Mouse (Mus musculus) midbrain, embryonic 11.5 days (tissue): ENCODE data around the gene Rtn1. TPM values are rescaled to one million over a fixed set of nuclear protein-coding genes. Genes with fewer than 3 reads are reported as not detected.

ENCODE experiments used
- ATAC-seq: fragments of 200-750 bp; cut with Nextera tagmentation; 2 replicates; pipeline ENCODE4 v1.8.0; 2017; ENCODE audit warnings: moderate TSS enrichment, moderate library complexity; ENCODE audit not compliant: low FRiP score
- DNase-seq: peaks from one replicate; pipeline ENCODE4 v3.0.0; 2015; ENCODE audit warnings: low spot score; ENCODE audit errors: missing footprints
- H3K27ac ChIP-seq: fragments of 300-500 bp; sonication (generic); 2 replicates; pipeline ENCODE4 v1.5.1; 2014; ENCODE audit warnings: low read depth, low read length
- H3K27me3 ChIP-seq: fragments of 300-500 bp; sonication (generic); 2 replicates; pipeline ENCODE4 v1.6.1; 2014; ENCODE audit warnings: mild to moderate bottlenecking, low read length, moderate library complexity, mixed read lengths; ENCODE audit not compliant: control insufficient read depth, insufficient read depth
- H3K36me3 ChIP-seq: fragments of 300-500 bp; sonication (generic); 2 replicates; pipeline ENCODE4 v1.6.1; 2014; ENCODE audit warnings: mild to moderate bottlenecking, low read length, moderate library complexity, mixed read lengths; ENCODE audit not compliant: control insufficient read depth, insufficient read depth
- H3K4me1 ChIP-seq: fragments of 300-500 bp; sonication (generic); 2 replicates; pipeline ENCODE4 v1.6.1; 2014; ENCODE audit warnings: low read length; ENCODE audit not compliant: control insufficient read depth, insufficient read depth
- H3K4me2 ChIP-seq: fragments of 300-500 bp; sonication (generic); 2 replicates; pipeline ENCODE4 v1.6.1; 2014; ENCODE audit warnings: mild to moderate bottlenecking, moderate library complexity
- H3K4me3 ChIP-seq: fragments of 300-500 bp; sonication (generic); 2 replicates; pipeline ENCODE4 v1.5.1; 2014; ENCODE audit warnings: low read depth, low read length
- H3K9ac ChIP-seq: fragments of 300-500 bp; sonication (generic); 2 replicates; pipeline ENCODE4 v1.6.1; 2014; ENCODE audit warnings: low read length
- H3K9me3 ChIP-seq: fragments of 300-500 bp; sonication (generic); 2 replicates; pipeline ENCODE4 v1.6.1; 2016; ENCODE audit warnings: low read length; ENCODE audit not compliant: control insufficient read depth
- WGBS: fragments of 180-500 bp; shearing (Covaris S2); extraction: QIAGEN DNeasy Blood & Tissue Kit; methylation state at CpG from one replicate; pipeline ENCODE4 v1.1.7; 2014; 5-methylcytosine and 5-hydroxymethylcytosine counted together
- polyA plus RNA-seq: library from polyadenylated mRNA; unstranded; fragments of >200 nt; fragmentation: Nextera tagmentation; extraction: Ambion mirVana; gene quantifications from 2 replicates; pipeline ENCODE4 v1.2.1, GENCODE M21; 2014

The Rtn1 gene
- polyA plus RNA-seq, 1 experiment from 2014 or later = 335 TPM

DNA sequence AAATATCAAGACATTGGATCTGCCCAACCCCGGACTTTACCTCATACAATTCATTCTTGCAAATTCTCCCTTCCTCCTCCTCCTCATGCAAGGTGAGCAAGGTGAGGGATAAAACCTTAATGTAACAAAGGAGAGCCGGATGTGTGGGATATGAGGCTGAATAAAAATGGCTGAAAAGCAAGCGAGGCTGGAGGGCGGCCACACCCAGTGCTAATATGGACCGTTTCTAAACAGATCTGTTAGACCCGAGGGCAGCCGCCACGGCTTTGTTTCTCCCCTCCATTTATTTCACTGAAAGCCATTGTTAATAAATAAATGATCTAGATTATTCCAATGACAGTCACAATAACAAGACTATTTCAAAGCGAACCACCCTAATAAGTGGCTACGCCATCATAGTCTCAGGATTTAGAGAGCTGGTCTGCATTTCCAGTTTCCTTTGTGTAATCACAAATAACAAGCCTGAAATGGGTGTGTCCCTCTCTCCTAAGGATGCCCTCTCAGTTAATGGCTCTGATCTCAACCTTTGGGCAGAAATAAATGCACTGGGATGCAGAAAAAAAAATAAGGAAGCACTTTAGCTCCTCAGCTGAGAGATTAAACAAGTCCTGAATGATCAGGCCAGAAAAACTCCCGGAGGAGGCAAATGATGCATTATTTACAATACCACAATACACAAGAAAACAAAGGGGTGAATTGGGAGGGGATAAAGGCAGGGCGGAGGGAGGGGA, 173.1 kb downstream of the Rtn1 start:
- ATAC-seq = no peak
- 38% methylated on average over 12 of the region's 12 CpGs for WGBS

DNA sequence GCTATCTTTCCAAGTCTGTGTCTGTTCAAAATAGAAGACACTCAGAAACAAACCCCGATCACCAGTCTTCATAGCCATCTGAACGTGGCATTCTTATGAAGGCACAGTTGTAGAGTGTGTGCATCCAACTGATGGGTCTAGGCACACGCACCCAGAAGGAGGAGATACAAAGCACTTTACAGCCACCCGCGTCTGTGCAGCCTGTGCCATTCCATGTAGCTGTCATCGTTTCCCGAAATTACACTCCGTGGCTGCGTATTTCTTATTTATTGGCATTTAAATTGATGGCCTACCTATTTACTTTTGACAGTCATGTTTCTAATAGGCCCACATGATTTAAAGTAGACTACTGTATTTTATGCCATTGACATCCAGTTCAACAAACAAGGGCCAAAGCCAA, 173.9 kb downstream of the Rtn1 start:
- H3K27me3 ChIP-seq = no peaks in the 10 kb centered on the region; the same call in 1 of the 2 replicates
- ATAC-seq (no peak), DNase-seq (peak; percentile 78)
- WGBS = 90% methylated on average over 9 of the region's 9 CpGs
- H3K4me2 ChIP-seq = peak overlapping the region; percentile 71
- no peaks in the 10 kb centered on the region for H3K9me3 ChIP-seq
- H3K4me1 ChIP-seq = peaks cover 2% of the 10 kb centered on the region; the same call in 1 of the 2 replicates
- no peak overlapping the region for H3K27ac ChIP-seq
- peak overlapping the region; percentile 61 for H3K4me3 ChIP-seq
- peak overlapping the region; percentile 38; the same call in 1 of the 2 replicates for H3K9ac ChIP-seq
- no peaks in the 10 kb centered on the region for H3K36me3 ChIP-seq

More for the DNA sequence above, 173.1 kb downstream of the Rtn1 start:
- peak overlapping the region; percentile 61 for H3K4me3 ChIP-seq
- H3K4me1 ChIP-seq = peaks cover 2% of the 10 kb centered on the region; the same call in 1 of the 2 replicates
- H3K9me3 ChIP-seq = no peaks in the 10 kb centered on the region
- no peaks in the 10 kb centered on the region; the same call in 1 of the 2 replicates for H3K27me3 ChIP-seq
- H3K4me2 ChIP-seq = peak overlapping the region; percentile 71
- H3K9ac ChIP-seq = peak overlapping the region; percentile 87
- no peaks in the 10 kb centered on the region for H3K36me3 ChIP-seq
- peak overlapping the region; percentile 72 for H3K27ac ChIP-seq
- peak; percentile 93 for DNase-seq

DNA sequence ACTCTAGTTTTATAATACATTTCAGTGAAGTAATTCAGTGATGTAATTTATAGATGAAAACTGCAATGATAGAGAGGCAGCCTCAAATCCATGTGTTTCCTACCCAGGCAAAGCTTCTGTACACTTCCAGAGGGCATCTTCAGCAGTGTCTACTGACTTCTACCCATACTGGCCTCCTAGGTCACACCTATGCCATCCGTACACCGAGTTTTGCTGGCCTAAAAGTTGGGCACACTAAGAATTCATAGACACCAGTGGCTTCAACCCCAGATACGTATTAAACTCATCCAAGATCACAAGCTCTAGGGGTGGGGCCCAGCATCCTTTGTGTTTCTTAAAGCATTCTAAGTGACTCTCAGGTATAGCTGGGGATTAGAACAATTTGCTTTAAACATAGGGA, 174.7 kb downstream of the Rtn1 start:
- no peak overlapping the region for H3K9ac ChIP-seq
- H3K4me1 ChIP-seq = 0 out of 2 replicates have a peak, but pooled peaks cover 2% of the 10 kb centered on the region
- DNase-seq (no peak), ATAC-seq (no peak)
- H3K27me3 ChIP-seq = no peaks in the 10 kb centered on the region; the same call in 1 of the 2 replicates
- peak overlapping the region; percentile 61 for H3K4me3 ChIP-seq
- WGBS = 92% methylated on average over 3 of the region's 3 CpGs
- no peaks in the 10 kb centered on the region for H3K9me3 ChIP-seq
- no peaks in the 10 kb centered on the region for H3K36me3 ChIP-seq
- H3K27ac ChIP-seq = no peak overlapping the region
- peak overlapping the region; percentile 71 for H3K4me2 ChIP-seq

DNA sequence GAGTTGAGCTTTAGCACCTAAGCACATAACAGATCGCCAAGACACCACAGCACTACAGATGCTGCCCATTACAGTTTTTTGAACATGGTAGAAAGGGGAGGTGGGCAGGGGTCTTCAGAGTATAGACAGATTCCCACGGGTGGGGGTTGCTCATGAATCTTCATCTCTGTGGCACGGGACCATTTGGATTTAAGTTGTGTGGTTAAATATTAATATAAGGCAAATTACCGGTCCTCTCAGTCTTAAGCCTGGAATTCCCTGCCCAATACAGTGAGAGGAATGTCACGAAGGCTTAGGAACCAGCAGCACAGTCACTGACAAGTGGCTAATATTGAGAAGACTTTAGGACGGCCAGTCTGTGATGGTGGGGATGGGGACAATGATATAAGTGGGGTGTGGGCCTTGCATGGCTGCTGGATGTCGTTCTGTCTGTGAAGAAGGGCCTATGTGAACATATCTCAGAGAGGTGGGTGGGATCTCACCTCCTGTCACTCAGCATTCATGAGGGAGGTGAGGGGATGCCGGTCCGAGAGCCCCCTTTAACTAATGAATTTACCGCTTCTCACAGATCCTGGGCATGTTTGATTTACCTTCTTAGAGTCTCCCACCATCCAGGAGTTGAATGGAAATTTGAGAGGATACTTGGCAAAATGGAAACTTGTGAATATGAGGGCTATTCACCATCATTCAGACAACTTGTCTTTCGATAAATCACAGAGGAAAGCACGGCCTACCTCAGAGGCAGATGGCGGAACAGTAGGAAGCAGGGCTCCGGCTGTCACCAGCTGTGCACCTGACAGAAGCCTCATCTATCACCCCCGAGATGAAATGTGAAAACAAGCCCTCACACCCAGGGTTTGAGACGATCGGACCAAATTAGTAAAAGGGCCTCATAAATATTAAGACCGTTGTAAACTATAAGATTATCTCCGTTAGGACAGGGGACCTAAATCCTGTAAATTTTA, 175.7 kb downstream of the Rtn1 start:
- 87% methylated on average over 19 of the region's 19 CpGs for WGBS
- Histone ChIP-seq H3K4me1 (0 out of 2 replicates have a peak, but pooled peaks cover 2% of the 10 kb centered on the region), H3K4me2 (peak overlapping the region; percentile 1; the same call in 1 of the 2 replicates), H3K4me3 (no peak overlapping the region; the same call in 1 of the 2 replicates), H3K36me3 (no peaks in the 10 kb centered on the region), H3K9me3 (no peaks in the 10 kb centered on the region), H3K27me3 (no peaks in the 10 kb centered on the region; the same call in 1 of the 2 replicates), H3K27ac (no peak overlapping the region), H3K9ac (no peak overlapping the region)
- peak; percentile 76 for DNase-seq
- no peak for ATAC-seq

DNA sequence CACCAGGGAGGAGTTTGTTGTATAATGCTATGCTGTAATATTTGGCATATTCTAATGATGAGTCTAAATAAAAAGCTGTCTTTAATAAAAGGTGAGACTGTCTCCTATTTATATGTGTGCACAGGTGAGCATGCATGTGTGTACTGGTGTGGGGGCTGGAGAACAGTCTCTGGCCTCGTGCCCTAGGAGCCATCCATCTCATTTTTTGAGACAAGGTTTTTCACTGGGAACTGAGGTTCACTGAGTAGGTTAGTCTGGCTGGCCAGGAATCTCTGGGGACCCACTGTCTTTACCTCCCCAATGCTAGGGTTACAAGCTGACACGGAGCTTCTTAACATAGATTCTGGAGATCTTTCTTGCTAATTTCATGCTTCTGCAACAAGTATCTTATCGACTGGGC, 176.7 kb downstream of the Rtn1 start:
- Histone ChIP-seq H3K36me3 (no peaks in the 10 kb centered on the region), H3K4me3 (no peak overlapping the region), H3K4me1 (0 out of 2 replicates have a peak, but pooled peaks cover 2% of the 10 kb centered on the region), H3K9ac (no peak overlapping the region), H3K9me3 (no peaks in the 10 kb centered on the region), H3K27ac (no peak overlapping the region), H3K27me3 (no peaks in the 10 kb centered on the region; the same call in 1 of the 2 replicates), H3K4me2 (no peak overlapping the region)
- no peak for ATAC-seq
- 80% methylated on average over 3 of the region's 3 CpGs for WGBS
- peak; percentile 37 for DNase-seq

DNA sequence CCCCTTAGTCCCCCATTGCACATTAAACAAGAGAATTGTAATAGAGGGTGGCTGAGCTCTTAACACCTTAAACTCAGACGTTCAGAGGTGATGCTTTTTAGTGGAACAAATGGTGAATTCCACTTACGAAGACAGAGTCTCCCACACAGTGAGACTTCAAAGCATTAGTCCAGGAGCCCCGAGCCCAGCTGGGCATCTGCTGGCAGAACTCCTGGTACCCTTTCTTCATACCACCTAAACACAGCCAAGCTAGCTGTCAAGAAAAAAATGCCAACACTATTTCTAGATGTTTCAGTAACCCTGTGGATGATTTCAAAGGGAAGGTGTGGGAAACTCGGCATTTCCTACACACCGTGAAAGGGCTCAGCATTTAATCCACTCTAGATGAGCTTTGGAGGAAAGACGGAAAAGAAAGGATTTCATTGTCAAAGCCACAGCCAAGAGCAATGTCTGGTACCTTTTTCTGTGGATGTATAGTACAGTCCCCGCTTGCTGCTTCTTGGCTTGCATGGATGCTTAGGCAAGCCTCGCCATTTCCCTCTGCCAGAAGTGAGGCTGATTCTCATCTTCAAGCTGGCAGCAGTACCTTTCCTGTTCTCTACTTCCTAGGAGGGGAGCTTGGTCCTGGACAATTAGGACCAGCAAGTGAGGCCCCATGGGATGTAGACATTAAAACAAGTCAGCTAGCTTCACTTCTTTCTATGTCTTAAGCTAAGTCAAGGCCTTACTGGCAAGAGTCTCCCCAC, 179.2 kb downstream of the Rtn1 start:
- Histone ChIP-seq H3K27me3 (no peaks in the 10 kb centered on the region), H3K9ac (no peak overlapping the region), H3K4me2 (no peak overlapping the region), H3K4me1 (no peaks in the 10 kb centered on the region), H3K27ac (no peak overlapping the region), H3K36me3 (no peaks in the 10 kb centered on the region), H3K9me3 (no peaks in the 10 kb centered on the region), H3K4me3 (no peak overlapping the region)
- DNase-seq (peak; percentile 47), ATAC-seq (no peak)
- WGBS = 77% methylated on average over 8 of the region's 8 CpGs

DNA sequence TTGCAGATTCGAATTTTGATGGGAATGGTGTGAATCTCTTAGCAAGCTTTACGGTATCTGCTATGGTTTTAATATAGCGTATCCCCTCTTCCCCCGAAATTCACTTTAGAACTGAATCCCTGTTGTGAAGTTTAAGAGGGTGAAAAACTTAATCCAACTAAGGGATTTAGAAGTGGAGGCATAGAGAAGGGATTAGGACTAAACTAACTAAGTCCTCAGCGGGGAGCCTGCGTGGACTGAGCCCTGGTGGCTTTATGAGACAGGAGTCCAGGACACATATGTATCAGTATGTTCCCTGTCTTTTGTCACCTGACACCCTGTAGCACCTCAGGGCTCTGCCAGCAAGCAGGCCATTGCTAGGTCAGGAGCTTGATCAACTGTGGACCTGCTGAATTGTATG, 181.1 kb downstream of the Rtn1 start:
- no peaks in the 10 kb centered on the region for H3K4me1 ChIP-seq
- H3K9ac ChIP-seq = no peak overlapping the region
- H3K27me3 ChIP-seq = no peaks in the 10 kb centered on the region
- no peaks in the 10 kb centered on the region for H3K9me3 ChIP-seq
- H3K4me2 ChIP-seq = no peak overlapping the region
- no peak overlapping the region for H3K27ac ChIP-seq
- ATAC-seq = no peak
- H3K4me3 ChIP-seq = no peak overlapping the region
- no peaks in the 10 kb centered on the region for H3K36me3 ChIP-seq
- 48% methylated on average over 6 of the region's 6 CpGs for WGBS
- DNase-seq = peak; percentile 82

DNA sequence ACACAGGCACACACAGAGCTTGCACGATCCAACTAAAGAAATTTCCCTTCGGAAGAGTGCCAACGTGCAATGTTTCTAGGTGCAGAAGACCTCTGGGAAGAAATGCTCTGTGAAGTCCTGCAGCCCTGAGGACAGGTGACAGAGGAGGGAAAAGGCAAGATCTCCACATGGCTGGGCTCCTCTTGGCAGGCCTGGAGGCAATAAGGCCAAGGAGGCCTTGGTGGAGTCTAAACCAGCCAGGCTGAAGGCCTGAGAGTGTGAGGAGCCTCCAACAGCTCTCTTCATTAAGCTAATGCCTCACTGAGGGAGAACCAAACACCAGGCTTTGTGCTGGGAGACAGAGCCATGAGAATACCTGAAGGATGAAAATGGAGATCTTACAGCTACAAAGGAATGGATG, 183.5 kb downstream of the Rtn1 start:
- ATAC-seq (no peak), DNase-seq (peak; percentile 80)
- Histone ChIP-seq H3K9ac (no peak overlapping the region), H3K9me3 (no peaks in the 10 kb centered on the region), H3K4me2 (no peak overlapping the region), H3K4me3 (no peak overlapping the region), H3K27ac (no peak overlapping the region), H3K4me1 (no peaks in the 10 kb centered on the region), H3K36me3 (0 out of 2 replicates have a peak, but pooled peaks cover 2% of the 10 kb centered on the region), H3K27me3 (no peaks in the 10 kb centered on the region)
- WGBS = 93% methylated on average over 3 of the region's 3 CpGs
